Mouse (Mus musculus) embryonic fibroblast, embryonic 13.5 days (primary cell): ENCODE measurements at regions not wholly inside any gene's neighbourhood (a gene's known extent, or its start where the extent isn't known, plus 50 kb on each side); places are given as distances from the start of the nearest gene placed in this dataset.

Source experiments
- CTCF ChIP-seq: IDR thresholded peaks from 2 replicates; pipeline ENCODE4 v1.5.1; 2011; ENCODE audit warnings: mild to moderate bottlenecking, control low read depth, low read length, moderate library complexity, borderline replicate concordance; ENCODE audit not compliant: insufficient read depth
- POLR2A ChIP-seq: IDR thresholded peaks from 2 replicates; pipeline ENCODE4 v1.6.1; 2011; ENCODE audit warnings: low read depth, mild to moderate bottlenecking, control low read depth, low read length, moderate library complexity

DNA sequence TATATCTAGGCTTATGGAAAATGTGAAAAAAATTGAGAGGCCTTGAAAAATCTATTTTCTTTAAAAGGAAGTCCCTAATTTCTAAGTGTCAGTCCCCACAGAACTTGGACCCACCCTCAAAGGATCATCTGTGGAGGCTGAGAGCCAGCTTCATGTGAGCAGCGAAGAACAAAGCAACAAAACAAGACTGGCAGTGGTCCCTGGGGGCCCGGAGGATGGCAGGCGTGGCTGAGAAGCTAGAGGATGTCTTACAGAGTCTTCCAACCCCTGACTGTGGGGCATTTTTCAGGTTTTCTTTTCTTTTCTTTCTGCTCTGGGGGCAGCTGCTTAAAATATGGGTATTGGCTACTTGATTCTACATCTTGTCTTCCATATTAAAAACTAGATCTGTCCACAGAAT, 90.5 kb downstream of the Cog6 start:
- no peak for TF ChIP-seq CTCF
- no peak for TF ChIP-seq POLR2A
